Mouse (Mus musculus): ENCODE data around the gene Clstn1.
A peak's percentile ranks its signal among the peaks of the same experiment; 100 is the strongest.
"Not testable (repeated sequence)": the region's sequence is repeated elsewhere in the genome, so short reads cannot be mapped to it uniquely, and the experiment has no call there.

Gene Clstn1

DNA sequence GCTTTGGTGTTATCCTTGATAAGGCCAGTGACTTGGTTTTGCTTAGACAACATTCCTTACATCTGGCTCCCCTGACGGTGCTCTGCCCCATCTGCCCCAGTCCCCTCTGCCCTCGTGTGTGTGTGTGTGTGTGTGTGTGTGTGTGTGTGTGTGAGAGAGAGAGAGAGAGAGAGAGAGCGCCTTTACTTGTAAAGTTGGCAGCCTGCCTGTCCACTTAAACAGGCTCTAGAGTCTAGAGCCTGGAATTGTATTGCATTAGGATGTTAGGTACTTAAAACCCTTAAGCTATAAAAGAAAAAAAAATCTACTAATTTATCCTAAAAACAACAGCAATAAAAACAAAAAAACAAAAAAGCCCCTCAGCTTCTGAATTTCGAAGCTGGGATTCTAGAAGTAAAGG, 15.2 kb downstream of the Clstn1 start:
- no peak for DNase-seq

DNA sequence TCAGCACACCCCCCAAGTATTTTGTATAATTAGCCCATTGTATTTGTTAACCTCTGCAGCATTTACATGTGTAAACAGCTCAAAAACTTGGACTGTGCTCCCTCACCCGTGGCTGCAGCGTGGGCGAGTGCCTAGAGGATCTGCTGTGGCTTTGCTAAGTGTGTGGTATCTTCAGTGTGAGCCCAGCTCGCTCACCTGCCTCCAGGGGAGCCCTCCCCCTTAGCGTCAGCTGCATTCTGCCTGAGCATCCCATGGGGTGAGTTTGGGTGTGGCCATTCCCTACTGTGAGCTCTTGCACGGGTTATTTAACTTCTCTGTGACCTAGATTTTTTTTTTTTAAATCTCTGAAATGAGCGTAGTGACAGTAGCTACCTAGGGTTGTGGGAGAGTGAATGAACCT, 16.0 kb downstream of the Clstn1 start:
- no peak for DNase-seq

DNA sequence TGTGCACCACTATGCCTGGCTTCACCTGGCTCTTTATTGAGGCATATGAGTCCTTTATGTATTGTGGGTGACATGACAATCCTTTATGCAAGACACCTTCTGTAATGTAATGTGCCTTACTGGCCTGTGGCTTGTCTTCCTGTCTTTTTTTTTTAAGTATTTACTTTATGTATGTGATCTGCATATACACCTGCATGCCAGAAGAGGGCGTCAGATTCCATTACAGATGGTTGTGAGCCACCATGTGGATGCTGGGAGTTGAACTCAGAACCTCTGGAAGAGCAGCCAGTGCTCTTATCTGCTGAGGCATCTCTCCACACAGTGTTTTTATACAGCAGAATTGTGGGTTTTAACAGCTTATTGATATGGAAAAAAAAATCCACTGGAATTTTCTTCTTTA, 17.6 kb downstream of the Clstn1 start:
- no peak for DNase-seq

DNA sequence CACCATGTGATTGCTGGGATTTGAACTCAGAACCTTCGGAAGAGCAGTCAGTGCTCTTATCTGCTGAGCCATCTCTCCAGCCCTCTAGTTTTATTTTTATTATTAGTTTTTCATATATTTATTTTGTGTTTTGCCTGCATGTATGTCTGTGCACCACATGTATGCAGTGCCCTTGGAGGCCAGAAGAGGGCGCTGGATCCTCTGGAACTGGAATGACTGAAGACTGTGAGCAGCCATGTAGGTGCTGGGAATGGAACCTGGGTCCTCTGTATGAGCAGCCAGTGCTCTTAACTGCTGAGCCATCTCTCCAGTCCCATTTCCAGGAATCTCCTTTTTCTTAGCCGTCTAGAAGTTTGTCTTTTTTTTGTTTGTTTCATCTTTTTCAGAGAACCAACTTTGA, 18.2 kb downstream of the Clstn1 start:
- peak in 1 of 2 experiments; percentile 14 for DNase-seq

DNA sequence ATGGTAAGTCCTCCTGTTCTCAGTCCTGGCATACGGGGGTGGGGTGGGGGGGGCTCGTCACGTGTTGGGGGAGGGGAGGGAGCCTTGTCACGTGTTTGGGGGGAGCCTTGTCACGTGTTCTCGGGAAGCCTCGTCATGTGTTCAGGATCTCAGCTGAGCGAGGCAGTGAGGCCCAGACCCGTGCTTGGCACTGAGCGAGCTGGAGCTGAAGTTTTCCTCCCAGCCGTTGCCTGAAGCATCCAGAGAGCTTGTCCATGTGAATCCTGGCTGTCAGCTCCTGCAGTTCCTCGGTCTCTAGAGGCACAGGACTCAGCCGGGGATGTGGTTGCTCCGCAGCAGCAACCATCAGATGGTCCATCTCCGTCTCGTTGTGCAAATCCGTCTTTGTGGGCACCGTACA, 19.8 kb downstream of the Clstn1 start:
- DNase-seq = no peak

DNA sequence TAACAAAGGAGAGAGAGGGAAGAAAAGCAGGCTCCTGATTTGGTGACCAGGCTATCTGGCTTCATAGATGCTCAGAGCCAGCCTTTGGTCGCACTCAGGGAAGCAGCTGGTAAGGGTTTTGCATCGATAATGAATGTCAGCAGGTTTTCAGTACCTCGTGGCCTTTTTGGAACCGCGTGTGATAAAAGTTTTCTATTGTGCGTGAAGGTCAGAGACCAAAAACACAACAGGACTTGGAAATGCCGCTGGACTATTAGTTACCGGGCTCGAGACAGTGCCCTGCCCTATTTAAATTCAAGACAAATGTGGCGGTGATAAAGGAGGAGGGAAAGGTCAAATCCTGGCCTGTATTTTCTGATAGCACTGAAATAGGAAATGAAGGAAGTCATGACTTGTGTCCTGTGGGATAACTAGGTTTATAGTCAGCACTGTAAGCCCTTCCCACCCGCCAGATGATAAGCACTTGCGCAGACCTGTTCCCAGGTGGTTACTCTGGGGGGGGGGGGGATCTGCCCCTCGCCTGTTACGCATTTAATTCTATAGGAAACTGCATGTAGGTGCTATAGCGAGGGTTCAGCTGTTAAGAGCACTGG, 20.6 kb downstream of the Clstn1 start:
- DNase-seq = no peak

DNA sequence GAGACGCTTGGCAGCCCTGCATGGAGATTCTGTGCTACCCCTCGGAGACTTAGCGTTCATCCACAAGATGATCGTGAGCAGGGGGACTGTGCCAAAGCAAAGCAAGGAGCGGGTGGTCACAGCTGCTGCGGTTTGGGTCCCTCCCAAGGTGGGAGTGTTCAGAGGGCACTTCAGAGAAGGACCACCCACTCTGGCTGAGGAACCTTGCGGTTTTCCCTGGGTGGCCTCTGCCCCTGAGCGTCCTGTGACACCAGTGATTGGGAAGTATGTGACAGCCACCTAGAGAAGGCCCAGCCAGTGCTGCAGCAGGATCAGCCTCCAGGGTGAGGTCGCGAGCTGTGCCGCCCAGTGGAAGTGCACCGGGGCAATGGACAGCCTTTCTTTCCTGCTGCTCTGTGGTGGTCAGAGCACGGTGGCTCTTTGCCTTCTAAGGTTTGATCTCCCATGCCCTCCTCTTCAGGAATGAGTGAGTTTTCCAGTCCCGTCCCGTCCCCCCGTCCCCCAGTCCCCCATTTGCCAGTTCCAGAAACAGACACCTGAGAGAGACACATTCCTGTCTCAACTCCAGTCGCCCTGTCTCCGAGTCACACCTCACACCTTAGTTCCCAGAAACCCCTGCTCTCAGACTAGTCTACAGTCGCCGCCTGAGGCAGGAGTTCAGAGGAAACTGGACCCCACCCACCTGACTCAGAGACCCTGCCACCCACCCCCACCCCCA, 21.5 kb downstream of the Clstn1 start:
- DNase-seq = no peak

DNA sequence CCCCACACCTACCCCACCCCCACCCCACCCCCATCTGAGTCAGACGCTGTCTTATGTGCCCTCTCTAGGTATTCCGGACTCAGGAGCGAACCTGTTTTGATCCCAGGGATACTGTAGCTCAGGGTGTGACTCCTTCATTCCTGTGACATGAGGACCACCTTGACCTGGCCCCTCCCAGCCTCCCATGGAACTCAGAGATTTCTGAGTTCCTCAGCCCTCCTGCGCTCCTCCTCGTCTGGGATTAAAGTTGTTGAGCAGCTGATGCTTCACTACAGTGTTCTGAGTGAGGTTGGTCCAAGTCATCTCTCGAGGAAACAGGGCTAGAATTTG, 22.0 kb downstream of the Clstn1 start:
- no peak for DNase-seq

DNA sequence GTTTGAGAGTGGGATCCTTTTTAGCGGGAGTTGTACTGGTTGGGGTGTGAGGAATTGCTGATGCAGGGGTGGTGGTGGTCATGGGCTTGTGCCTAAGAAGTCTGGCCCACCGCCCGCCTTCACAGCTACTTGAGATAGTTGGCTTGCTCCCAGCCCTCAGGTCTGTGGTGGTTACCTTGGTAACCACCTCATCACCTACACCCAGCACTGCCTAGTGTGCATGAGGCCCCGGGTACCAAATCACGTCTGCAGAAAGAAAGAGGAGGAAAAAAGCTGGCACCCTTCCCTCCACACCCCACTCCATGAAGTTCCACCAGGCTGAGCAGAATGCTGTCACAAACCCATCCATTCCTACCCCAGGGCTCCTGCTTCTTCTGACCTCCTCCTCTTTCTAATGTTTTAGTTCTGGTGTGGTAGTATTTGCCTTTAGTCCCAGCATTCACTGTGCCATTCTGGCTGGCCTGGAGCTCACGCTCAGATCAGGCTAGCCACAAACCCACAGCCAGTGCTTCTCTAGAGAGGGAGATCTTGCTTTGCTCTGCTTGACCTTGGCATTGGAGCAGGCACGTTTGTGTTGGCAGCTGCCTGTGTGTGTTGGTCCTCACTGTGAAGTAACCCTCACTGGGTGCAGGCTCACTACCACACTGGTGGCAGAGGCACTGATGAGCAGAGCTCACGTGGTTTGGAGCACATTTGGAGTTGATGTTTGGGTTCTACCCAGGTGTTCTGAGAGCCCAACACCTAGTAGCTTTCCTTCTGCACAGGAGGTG, 23.2 kb downstream of the Clstn1 start:
- DNase-seq = no peak

DNA sequence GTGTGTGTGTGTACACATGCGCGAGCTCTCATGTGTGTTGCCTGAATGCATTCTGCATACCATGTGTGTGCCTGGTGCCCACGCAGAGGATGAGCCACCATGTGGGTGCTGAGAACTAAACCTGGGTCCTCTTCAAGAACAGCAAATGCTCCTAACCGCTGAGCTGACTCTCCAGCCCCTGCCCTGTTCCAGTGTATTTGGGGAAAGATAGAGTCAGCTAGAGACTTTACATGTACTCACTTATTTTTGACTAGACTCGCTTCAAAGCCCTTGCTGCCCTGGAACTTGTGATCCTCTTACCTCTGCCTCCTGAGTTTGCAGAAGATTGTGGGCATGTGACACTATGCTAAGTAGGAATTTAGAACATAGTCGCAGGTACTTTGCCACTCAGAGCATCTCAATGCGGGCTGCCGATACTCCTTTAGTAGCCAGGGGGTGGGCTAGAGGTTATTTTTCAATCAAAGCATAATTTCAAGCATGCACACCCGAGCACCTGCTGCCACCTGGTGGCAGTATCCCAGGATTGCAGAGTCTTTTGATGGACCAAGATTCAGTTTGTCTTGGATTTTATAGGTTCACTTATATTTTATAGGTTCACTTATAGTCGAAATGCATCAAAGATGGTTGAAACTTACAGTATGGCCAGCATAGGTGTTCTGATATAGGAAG, 25.2 kb downstream of the Clstn1 start:
- DNase-seq = peak; percentile 66 to 70

DNA sequence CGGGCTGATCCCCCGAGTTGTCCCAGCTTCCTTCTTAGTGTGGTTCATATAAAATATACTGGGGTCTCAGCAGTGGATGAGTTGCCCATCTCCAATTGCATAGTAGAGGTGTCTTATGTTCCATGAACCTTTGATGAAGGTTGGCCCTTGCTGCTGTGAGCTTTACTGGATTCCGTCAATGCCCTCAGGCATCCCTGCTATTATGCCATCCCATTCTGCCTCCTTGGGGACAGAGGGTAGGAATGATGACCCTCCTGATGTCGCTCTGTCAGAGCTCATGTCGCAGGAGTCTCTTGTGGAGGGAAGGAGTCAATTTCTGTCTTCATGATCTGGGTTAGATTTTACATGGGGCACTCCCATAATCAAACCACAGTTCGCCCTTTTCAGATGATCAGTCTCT, 27.2 kb downstream of the Clstn1 start:
- DNase-seq = not testable (repeated sequence)

DNA sequence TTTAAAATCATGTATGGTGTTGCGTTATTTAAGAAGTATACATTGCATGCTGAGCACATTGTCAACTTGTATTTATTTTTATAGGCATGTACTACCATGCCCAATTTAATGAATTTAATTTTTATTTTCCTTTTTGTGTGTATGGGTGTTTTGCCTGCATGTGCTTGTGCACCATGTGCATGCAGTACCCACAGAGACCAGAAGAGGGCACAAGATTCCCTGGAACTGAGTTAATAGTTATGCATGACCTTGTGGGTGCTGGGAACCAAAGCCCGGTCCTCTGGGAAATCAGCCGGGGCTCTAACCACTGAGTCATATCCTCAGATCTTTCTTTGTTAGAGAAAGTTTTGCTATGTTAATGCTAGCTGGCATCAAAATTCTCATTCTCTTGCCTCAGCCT, 28.6 kb downstream of the Clstn1 start:
- DNase-seq = peak; percentile 21 to 23

DNA sequence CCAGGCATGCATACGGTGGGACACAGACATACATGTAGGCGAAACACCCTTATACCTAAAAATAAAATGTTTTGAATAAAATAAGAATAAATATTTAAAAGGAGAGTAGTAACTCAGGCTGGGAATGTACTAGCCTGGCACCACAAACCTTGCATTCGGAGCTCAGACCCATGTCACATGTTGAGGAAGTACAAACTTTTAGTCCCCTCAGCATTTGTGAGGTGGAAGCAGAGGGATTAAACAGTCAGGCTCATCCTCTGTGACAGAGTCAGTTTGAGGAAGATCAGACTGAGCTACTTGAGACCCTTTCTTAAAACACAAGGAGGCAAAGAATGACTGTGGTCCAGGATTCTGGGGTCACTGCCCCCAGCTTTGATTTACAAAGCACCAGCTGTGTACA, 30.7 kb downstream of the Clstn1 start:
- DNase-seq = not testable (repeated sequence)

DNA sequence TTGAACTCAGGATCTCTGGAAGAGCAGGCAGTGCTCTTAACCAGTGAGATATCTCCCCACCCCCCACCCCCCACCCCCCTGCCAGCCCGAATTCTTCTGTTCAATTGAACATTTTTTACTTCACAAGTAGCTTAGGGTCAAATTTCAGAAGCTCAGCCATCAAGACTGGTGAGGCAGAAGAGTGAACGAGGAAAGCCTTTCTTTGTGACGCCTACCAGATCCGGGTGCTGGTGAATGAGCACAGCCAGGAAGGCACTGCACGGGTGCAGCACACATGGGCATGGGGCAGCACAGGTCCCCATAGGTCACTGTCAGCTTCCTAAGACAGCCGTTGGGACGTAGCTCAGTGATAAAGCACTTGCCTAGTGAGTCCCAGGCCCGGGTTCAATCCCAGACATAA, 33.7 kb downstream of the Clstn1 start:
- no peak for DNase-seq

DNA sequence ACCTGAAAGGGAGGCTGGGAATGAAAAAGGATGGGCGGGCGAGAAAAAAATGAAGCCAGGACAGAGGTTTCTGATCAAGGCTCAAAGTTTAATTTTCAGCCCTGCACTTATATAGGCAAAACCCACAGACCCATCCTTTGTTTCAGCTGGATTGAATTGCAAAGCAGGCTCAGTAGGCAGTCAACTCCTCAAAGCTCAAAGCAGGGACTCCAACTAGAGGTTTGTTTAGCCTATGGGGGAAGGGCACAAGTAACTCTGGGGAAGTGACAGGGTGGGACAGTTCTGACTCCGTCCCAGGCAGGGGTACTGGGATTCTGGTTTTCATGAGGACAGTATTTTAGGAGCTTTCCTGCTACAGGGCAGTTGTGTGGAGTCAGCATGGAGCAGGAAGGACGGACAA, 35.0 kb downstream of the Clstn1 start:
- no peak for DNase-seq

DNA sequence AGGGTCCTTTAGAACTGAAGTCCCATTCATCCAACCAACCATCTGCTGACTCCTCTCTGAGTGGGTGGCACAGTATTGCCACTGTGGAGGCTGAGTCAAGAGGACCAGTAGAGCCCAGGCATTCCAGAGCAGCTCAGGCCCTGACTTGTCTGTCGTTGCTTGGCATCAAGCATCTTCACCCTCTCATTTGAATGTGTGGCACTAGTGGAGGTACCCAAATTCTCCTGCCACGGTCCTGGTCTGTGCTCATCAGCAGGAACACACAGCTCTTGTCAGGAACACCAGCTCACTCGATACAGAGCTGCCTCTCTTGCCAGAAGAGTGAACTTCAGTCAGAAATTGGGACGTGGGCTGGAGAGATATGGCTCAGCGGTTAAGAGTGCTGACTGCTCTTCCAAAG, 37.4 kb downstream of the Clstn1 start:
- DNase-seq = no peak

DNA sequence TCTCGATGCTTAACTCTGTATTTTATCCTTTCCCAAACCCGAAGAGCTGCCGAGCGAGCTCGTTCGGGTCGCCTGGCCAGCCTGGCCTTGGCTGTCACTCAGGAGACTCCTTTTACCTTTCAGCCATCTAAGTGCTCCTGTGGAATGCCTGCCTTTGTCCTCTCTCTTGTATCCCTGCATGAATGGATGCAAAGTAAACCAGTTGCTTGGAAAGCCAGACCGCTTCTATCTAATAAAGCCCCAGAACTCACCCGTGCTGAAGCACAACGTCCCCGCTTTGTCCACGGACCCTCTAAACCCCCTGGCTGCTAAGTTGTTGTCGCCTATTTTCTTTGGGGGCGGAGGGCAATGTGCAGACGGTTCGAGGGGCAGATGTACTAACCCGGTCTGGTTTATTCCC, 40.5 kb downstream of the Clstn1 start:
- no peak for DNase-seq

DNA sequence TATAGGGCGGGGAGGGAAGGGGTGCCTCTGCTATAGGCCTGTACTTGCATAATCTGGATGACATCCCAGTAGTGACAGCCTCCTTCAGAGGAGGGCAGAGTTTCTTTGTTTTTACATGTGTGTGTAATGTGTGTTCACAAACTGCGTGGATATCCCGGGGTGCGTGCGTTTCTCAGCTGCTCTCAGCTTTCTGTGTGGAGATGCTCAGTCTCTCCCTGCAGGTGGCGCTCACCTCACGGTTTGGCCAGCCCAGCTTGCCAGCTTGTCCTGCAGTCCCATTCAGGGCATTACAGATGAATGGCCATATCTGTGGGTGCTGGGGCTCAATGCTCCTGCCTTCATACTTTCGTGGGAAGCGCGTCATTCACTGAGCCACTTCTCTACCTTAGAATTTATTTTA, 42.1 kb downstream of the Clstn1 start:
- DNase-seq = peak; percentile 74 to 77

DNA sequence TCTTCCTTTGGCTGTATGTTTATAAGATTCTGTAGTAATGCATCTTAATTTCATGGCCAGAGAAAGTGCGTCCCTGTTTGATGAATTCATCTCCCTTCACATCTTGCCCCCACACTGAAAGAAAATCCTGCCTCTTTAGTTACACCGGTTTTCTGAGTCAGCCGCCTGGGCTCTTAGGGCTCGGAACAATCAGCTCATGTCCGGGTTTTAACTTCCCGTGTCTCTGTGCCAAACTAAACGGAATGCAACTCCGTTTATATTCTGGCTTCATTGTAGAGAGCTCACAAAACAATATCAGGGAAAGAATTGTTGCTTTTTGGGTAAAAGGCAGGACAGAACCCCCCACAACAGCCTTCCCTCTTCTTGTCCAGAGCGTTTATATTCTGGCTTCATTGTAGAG, 42.5 kb downstream of the Clstn1 start:
- no peak for DNase-seq

DNA sequence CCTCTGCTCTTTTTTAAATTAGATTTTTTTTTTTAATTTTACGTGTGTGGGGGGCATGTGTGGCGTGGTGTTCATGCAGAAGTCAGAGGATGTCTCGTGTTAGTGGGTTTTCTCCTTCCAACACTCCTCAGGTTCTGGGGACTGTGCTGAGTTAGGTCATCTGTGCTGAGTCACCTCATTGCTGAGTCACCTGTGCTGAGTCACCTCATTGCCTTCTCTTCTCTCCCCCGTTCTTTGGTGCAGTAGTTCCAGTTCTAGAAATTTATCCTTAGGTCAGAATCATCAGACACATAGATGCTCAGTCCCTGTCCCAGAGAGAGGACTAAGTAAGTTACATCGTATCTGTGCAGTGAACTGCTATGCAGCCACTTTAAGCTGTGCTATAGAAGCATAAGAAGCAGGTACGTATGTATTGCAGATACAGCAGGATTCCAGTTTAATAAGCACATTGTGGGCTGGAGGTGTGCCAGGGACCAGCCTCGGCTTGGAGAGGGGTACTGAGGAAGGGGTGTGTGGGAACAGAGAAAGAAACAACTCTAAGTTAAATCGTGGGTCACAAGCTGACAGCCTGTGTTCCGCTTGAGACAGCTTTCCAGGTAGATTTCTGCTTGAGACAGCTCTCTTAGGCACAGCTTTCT, 46.5 kb downstream of the Clstn1 start:
- DNase-seq = no peak

DNA sequence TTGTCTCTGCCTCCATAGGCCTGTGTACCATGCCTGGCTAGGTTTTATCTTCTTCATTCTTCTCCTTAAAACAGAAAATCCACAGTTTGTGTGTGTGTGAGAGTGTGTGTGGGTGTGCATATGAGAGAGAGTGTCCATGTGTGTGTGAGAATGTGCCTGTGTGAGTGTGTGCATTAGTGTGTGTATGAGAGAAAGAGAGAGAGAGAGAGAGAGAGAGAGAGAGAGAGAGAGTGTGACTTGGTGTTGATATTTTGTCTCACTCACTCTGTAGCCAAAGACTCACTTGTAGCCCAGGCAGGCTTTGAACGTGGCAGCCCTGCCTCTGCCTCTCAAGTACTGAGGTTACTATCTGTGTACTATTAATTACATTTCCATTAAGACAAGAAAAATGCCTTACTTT, 47.9 kb downstream of the Clstn1 start:
- DNase-seq = no peak

DNA sequence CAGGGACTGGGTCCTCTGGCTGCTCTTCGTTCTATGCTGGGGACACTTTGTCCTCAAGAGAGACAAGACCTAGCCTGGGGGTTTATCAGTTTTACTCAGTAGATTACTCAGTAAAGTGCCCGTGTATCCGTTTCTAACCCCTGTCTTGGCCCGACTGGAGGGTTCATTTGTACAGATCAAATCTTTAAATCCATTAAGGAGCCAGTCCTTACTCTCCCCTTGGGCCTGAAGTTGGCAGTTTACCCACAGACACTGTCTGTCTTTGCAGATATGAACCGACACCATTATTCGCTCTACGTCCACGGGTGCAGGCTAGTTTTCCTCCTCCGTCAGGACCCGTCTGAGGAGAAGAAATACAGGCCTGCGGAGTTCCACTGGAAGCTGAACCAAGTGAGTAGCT, 48.7 kb downstream of the Clstn1 start:
- DNase-seq = no peak

DNA sequence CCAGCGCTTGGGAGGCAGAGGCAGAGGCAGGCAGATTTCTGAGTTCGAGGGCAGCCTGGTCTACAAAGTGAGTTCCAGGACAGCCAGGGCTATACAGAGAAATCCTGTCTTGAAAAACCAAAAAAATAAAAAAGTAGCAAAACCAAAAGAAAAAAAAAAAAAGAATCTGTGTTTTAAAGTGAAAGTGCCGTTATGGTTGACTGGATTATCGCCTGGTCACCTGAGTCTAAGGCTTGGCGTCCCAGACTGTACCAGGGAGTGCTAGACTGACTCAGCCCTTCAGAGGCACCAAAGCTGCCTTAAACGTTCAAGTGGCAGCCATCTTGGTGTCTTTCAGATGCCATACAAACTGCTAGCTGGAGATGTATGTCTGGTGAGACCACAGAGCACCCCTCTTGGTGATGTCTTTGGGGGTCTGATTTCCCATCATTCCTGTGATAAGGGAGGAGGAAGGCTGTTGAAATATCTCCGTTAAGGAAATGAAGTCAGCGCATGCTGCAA, 49.7 kb downstream of the Clstn1 start:
- no peak for DNase-seq

Data from B cell, adult 2 months (primary cell).